Mouse (Mus musculus) intestine, postnatal 0 days (tissue): ENCODE measurements around the gene Sgtb. TPM values are rescaled to one million over a fixed set of nuclear protein-coding genes. Genes with fewer than 3 reads are reported as not detected.

ENCODE experiments used
- ATAC-seq: fragments of 200-750 bp; cut with Nextera tagmentation; 2 replicates; pipeline ENCODE4 v1.8.0; 2017; ENCODE audit warnings: mild to moderate bottlenecking, moderate TSS enrichment, moderate library complexity
- H3K27ac ChIP-seq: fragments of 300-500 bp; sonication (generic); 2 replicates; pipeline ENCODE4 v1.5.1; 2014; ENCODE audit warnings: mild to moderate bottlenecking, low read depth, low read length, moderate library complexity
- H3K27me3 ChIP-seq: fragments of 300-500 bp; sonication (generic); replicated peaks from 2 replicates; pipeline ENCODE4 v1.6.1; 2014; ENCODE audit warnings: low read length, mixed read lengths; ENCODE audit not compliant: control insufficient read depth, insufficient read depth
- H3K36me3 ChIP-seq: fragments of 300-500 bp; sonication (generic); 2 replicates; pipeline ENCODE4 v1.6.1; 2014; ENCODE audit warnings: mild to moderate bottlenecking, moderate library complexity; ENCODE audit not compliant: control insufficient read depth, insufficient read depth
- H3K4me1 ChIP-seq: fragments of 300-500 bp; sonication (generic); replicated peaks from 2 replicates; pipeline ENCODE4 v1.6.1; 2014; ENCODE audit warnings: antibody characterized with exemption, low read length, mixed read lengths; ENCODE audit not compliant: control insufficient read depth, insufficient read depth
- H3K4me2 ChIP-seq: fragments of 300-500 bp; sonication (generic); replicated peaks from 2 replicates; pipeline ENCODE4 v1.6.1; 2014; ENCODE audit warnings: low read depth, mild to moderate bottlenecking, moderate library complexity
- H3K4me3 ChIP-seq: fragments of 300-500 bp; sonication (generic); 2 replicates; pipeline ENCODE4 v1.5.1; 2014; ENCODE audit warnings: low read depth, low read length
- H3K9ac ChIP-seq: fragments of 300-500 bp; sonication (generic); 2 replicates; pipeline ENCODE4 v1.6.1; 2014; ENCODE audit warnings: mild to moderate bottlenecking, low read depth, low read length
- H3K9me3 ChIP-seq: fragments of 300-500 bp; sonication (generic); 2 replicates; pipeline ENCODE4 v1.6.1; 2016; ENCODE audit warnings: mixed run types; ENCODE audit not compliant: control insufficient read depth
- CTCF ChIP-seq: sonication (generic); IDR thresholded peaks from 2 replicates; pipeline ENCODE4 v1.5.1; 2016; ENCODE audit warnings: low read depth, mild to moderate bottlenecking, control low read depth, antibody characterized with exemption, moderate library complexity
- WGBS: fragments of 180-500 bp; shearing (Covaris S2); extraction: QIAGEN DNeasy Blood & Tissue Kit; methylation state at CpG from one replicate; pipeline ENCODE4 v1.1.7; 2014; 5-methylcytosine and 5-hydroxymethylcytosine counted together
- polyA plus RNA-seq: library from polyadenylated mRNA; unstranded; fragments of >200 nt; fragmentation: Nextera tagmentation; extraction: Ambion mirVana; gene quantifications from 2 replicates; pipeline ENCODE4 v1.2.1, GENCODE M21; 2015

Sgtb gene
- polyA plus RNA-seq, 1 experiment from 2014 or later, result 1.5 TPM

GRCm38 (mm10) chr13:104171711-104172110 is 62.2 kb downstream of the Sgtb start:
- no peak overlapping the region for H3K9ac ChIP-seq
- H3K27me3 ChIP-seq, result no peaks in the 10 kb centered on the region
- TF ChIP-seq CTCF, result no peak
- H3K36me3 ChIP-seq, result peaks cover 3% of the 10 kb centered on the region; the same call in 1 of the 2 replicates
- no peak for ATAC-seq
- no peaks in the 10 kb centered on the region for H3K9me3 ChIP-seq
- no peaks in the 10 kb centered on the region for H3K4me1 ChIP-seq
- H3K4me2 ChIP-seq, result no peak overlapping the region
- H3K4me3 ChIP-seq, result no peak overlapping the region
- 76% methylated on average over 5 of the region's 5 CpGs for WGBS
- no peak overlapping the region for H3K27ac ChIP-seq

- TF ChIP-seq CTCF, result no peak
- H3K36me3 ChIP-seq, result peaks cover 3% of the 10 kb centered on the region; the same call in 1 of the 2 replicates
- H3K9ac ChIP-seq, result no peak overlapping the region
- no peaks in the 10 kb centered on the region for H3K9me3 ChIP-seq
- no peak overlapping the region for H3K4me2 ChIP-seq
- no peak overlapping the region for H3K4me3 ChIP-seq
- peak; percentile 49; the same call in 1 of the 2 replicates for ATAC-seq
- no peak overlapping the region for H3K27ac ChIP-seq
- no peaks in the 10 kb centered on the region for H3K27me3 ChIP-seq
- H3K4me1 ChIP-seq, result no peaks in the 10 kb centered on the region
Observed at GRCm38 (mm10) chr13:104172498-104172897, 63.0 kb downstream of the Sgtb start.

- Histone ChIP-seq H3K4me1 (0 out of 2 replicates have a peak, but pooled peaks cover 4% of the 10 kb centered on the region), H3K9ac (no peak overlapping the region), H3K36me3 (peaks cover 4% of the 10 kb centered on the region; the same call in 1 of the 2 replicates), H3K27me3 (no peaks in the 10 kb centered on the region), H3K9me3 (no peaks in the 10 kb centered on the region), H3K4me3 (peak overlapping the region; percentile 91), H3K27ac (no peak overlapping the region), H3K4me2 (peak overlapping the region; percentile 80)
- 32% methylated on average over 3 of the region's 3 CpGs for WGBS
- no peak for TF ChIP-seq CTCF
- no peak for ATAC-seq
Observed at GRCm38 (mm10) chr13:104176874-104177273, 67.3 kb downstream of the Sgtb start.

DNA sequence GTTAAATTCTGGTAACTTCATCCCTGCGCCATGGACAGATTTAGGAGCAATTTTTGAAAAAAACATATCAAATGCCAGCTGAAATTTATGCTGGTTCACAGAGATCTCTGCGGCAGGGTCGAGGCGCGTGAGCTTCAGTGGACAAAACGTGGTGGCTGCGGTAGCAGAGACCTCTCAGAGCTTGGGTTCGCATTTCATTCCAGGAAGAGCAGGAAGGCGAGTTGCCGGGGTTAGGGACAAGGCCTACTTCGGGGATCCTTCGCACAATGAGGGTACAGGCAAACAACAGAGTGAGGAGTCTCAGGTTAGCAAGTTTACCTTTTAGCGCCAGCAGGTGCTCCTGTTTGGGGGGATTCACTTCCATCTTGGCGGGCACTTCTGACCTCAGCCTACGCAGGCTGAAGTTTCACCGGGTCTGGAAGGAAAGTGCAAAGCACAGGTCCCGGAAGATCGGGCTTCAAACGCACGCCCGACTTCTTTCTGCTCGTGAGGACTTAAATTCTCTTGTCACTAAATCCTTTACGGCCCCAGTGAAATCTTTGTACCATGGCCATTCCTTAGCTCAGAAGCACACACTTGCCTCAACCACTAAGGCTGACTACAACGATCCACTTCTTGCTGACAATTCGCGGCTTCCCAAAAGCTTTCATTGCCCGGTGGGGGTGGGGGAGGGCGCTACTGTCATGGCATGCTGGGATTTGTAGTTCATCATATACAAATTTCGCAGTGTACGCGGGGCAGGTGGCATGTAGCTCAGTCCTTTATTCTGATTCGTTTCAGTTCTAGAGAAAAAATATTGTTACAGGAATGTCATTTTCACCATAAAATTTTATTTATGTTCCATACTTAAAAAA is 68.5 kb downstream of the Sgtb start, which contains the start of gene Trappc13:
Gene Trappc13 (minus strand): TSS at position 674 of the 854 bp plus-strand sequence.
- no peaks in the 10 kb centered on the region for H3K27me3 ChIP-seq
- H3K4me3 ChIP-seq, result peak within 1 kb of the TSS; percentile 91
- peak within 1 kb of the TSS; percentile 83 for H3K27ac ChIP-seq
- no peaks in the 10 kb centered on the region for H3K9me3 ChIP-seq
- H3K9ac ChIP-seq, result peak within 1 kb of the TSS; percentile 85
- TF ChIP-seq CTCF, result no peak
- peaks cover 4% of the 10 kb centered on the region; the same call in 1 of the 2 replicates for H3K36me3 ChIP-seq
- 0 out of 2 replicates have a peak, but pooled peaks cover 4% of the 10 kb centered on the region for H3K4me1 ChIP-seq
- WGBS, result under 1% methylated on average over 32 of the region's 32 CpGs
- ATAC-seq, result peak; percentile 88
- peak within 1 kb of the TSS; percentile 80 for H3K4me2 ChIP-seq

DNA sequence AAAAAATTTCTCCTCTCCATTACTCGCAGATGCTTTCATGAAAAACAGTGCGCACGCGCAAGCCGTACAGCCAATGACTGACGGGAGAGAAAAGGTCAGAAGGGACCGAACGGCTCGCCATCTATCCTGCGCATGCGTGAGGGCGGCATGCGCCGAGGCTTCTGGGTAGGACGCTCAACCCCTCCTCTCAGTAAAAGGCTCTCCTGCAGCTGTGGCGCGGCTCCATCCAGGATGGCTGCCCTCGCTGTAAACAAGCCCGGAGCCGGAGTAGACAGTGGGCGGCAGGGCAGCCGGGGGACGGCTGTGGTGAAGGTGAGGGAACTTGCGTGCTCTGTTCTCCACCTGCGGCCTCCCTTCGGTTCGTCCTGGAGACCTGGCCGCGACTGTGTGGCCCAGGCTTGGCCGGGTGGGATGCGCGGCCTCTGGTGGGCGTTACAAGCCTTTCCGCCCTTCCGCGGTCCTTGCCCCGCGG is 69.1 kb downstream of the Sgtb start, which contains the start of gene Trim23:
Gene Trim23 (plus strand): TSS at position 148 of the 472 bp plus-strand sequence.
- Histone ChIP-seq H3K9me3 (no peaks in the 10 kb centered on the region), H3K4me2 (peak within 1 kb of the TSS; percentile 80), H3K36me3 (peaks cover 4% of the 10 kb centered on the region; the same call in 1 of the 2 replicates), H3K9ac (peak within 1 kb of the TSS; percentile 85), H3K27ac (peak within 1 kb of the TSS; percentile 83), H3K4me3 (peak within 1 kb of the TSS; percentile 91), H3K4me1 (0 out of 2 replicates have a peak, but pooled peaks cover 4% of the 10 kb centered on the region), H3K27me3 (no peaks in the 10 kb centered on the region)
- WGBS, result under 1% methylated on average over 38 of the region's 38 CpGs
- ATAC-seq, result peak; percentile 99
- TF ChIP-seq CTCF, result peak; percentile 66
